Mouse (Mus musculus) small intestine, adult 2 months (tissue): ENCODE results near the gene Syt13. TPM values are rescaled to one million over a fixed set of nuclear protein-coding genes. Genes with fewer than 3 reads are reported as not detected.

ENCODE experiments used
- H3K27ac ChIP-seq: fragments of 200-500 bp; 2 replicates; pipeline ENCODE4 v1.5.1; 2012; ENCODE audit warnings: low read depth, low read length, control low read depth, inconsistent platforms; ENCODE audit not compliant: insufficient read depth
- H3K27me3 ChIP-seq: fragments of 200-500 bp; 2 replicates; pipeline ENCODE4 v1.6.1; 2012; ENCODE audit warnings: mild to moderate bottlenecking, moderate library complexity, low read length, inconsistent platforms; ENCODE audit not compliant: control insufficient read depth, insufficient read depth
- H3K36me3 ChIP-seq: fragments of 200-500 bp; 2 replicates; pipeline ENCODE4 v1.6.1; 2012; ENCODE audit warnings: mild to moderate bottlenecking, low read length, control low read depth, inconsistent platforms; ENCODE audit not compliant: control insufficient read depth, insufficient read depth
- H3K4me1 ChIP-seq: fragments of 200-500 bp; 2 replicates; pipeline ENCODE4 v1.6.1; 2012; ENCODE audit warnings: low read length, inconsistent platforms, mixed read lengths; ENCODE audit not compliant: control insufficient read depth, insufficient read depth, insufficient read length
- H3K4me3 ChIP-seq: fragments of 200-500 bp; 2 replicates; pipeline ENCODE4 v1.5.1; 2012; ENCODE audit warnings: low read depth, mild to moderate bottlenecking, control low read depth, inconsistent platforms, low read length, moderate library complexity
- CTCF ChIP-seq: fragments of 200-500 bp; IDR thresholded peaks from 2 replicates; pipeline ENCODE4 v1.5.1; 2012; ENCODE audit warnings: low read depth, mild to moderate bottlenecking, control low read depth, inconsistent platforms, low read length, moderate library complexity, mixed read lengths; ENCODE audit not compliant: insufficient replicate concordance, insufficient read length; ENCODE audit errors: extremely low read depth
- POLR2A ChIP-seq: fragments of 200-500 bp; IDR thresholded peaks from 2 replicates; pipeline ENCODE4 v1.6.1; 2012; ENCODE audit warnings: low read depth, mild to moderate bottlenecking, control low read depth, inconsistent platforms, low read length, moderate library complexity
- WGBS: fragments of 180-500 bp; shearing (Covaris S2); methylation state at CpG from one replicate; pipeline ENCODE4 v1.1.7; 2018; 5-methylcytosine and 5-hydroxymethylcytosine counted together
- polyA plus RNA-seq: library from polyadenylated mRNA; depleted of rRNA; stranded (reverse); fragments of >200 nt; gene quantifications from 2 replicates; pipeline ENCODE4 v1.2.3, GENCODE M21; 2012; rRNA removed

Syt13 gene
- polyA plus RNA-seq, 1 experiment: 3.7 TPM

DNA sequence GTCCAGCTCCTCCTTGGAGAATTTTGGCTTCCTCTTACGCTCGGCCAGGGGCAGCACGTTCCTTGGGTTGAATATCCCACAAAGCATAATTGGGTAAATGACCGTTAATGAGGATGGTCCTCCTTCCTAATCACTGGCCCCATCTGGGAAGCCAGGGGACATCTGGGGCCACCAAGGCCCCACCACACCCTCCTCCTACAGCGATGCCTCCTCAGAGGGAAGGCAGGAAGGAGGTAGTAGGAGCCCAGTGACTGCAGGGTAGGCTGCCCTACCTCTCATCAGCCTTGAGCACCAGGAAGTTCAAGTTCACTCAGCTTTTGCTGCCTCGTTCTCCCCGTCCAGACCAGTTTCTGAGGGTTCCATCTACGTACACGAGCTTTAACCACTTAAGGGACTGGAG lies 74.7 kb downstream of the Syt13 start:
- 0 out of 2 replicates have a peak, but pooled peaks cover 2% of the 10 kb centered on the region for H3K36me3 ChIP-seq
- WGBS: 86% methylated on average over 9 of the region's 9 CpGs
- TF ChIP-seq POLR2A: no peak
- no peak for TF ChIP-seq CTCF
- peaks cover 13% of the 10 kb centered on the region for H3K4me1 ChIP-seq
- no peak overlapping the region for H3K27ac ChIP-seq
- no peak overlapping the region for H3K4me3 ChIP-seq
- no peaks in the 10 kb centered on the region for H3K27me3 ChIP-seq

DNA sequence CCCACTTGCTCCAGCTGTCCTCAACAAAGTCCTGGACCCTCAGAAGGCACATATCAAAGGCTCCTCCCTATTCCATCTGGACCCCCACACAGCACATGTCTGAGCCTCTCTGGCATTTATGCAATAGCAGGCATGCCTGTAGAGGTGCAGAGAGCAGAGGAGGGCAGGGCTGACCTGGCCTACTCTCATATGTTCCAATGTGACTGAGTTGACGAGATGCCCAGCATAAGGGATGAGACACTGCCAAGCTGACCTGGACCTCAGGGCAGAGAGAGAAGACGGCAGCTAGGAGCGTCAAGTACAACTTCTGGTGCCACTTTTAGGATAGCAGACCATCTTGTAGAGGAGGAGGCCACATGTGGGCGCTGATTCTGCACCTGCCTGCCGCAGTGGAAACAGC lies 77.1 kb downstream of the Syt13 start:
- WGBS: 91% methylated on average over 5 of the region's 5 CpGs
- H3K4me1 ChIP-seq: peaks cover 13% of the 10 kb centered on the region
- 0 out of 2 replicates have a peak, but pooled peaks cover 2% of the 10 kb centered on the region for H3K36me3 ChIP-seq
- no peak overlapping the region for H3K4me3 ChIP-seq
- no peak overlapping the region for H3K27ac ChIP-seq
- TF ChIP-seq POLR2A (no peak), CTCF (no peak)
- no peaks in the 10 kb centered on the region for H3K27me3 ChIP-seq

DNA sequence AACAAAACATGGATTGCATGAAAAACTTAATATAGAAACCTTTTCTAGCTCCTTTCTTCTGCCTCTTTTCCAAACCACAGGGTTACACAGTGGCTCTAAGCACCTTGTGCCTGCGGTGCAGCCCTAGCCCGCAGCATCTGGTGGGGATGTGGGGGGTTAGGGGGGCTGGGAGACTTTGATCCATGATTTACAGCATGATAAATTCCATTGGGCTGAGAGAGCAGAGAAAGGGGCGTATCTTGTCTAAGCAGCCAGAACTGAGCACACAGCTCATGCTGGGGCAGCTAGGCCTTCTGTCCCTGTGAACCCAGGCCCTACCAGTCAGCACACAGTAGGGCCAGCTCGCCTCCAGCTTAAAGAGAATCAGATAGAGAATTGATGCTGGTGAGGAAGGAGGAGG lies 90.1 kb downstream of the Syt13 start:
- Histone ChIP-seq H3K27me3 (no peaks in the 10 kb centered on the region), H3K36me3 (no peaks in the 10 kb centered on the region), H3K27ac (no peak overlapping the region), H3K4me1 (no peaks in the 10 kb centered on the region), H3K4me3 (no peak overlapping the region)
- TF ChIP-seq CTCF (no peak), POLR2A (no peak)
- 61% methylated on average over 4 of the region's 4 CpGs for WGBS

Other genes starting within 250 kb of the Syt13 start
- 1.7 and 2.6 TPM in 2 replicates for gene Prdm11, start 131.1 kb downstream of the Syt13 start, polyA plus RNA-seq